Mouse (Mus musculus): ENCODE measurements around the gene Itpkb. TPM values are rescaled to one million over a fixed set of nuclear protein-coding genes. Genes with fewer than 3 reads are reported as not detected.
"Not testable (repeated sequence)": the region's sequence is repeated elsewhere in the genome, so short reads cannot be mapped to it uniquely, and the experiment has no call there.

Itpkb gene
- total RNA-seq, 1 experiment from 2014 or later = 38.3 TPM

DNA sequence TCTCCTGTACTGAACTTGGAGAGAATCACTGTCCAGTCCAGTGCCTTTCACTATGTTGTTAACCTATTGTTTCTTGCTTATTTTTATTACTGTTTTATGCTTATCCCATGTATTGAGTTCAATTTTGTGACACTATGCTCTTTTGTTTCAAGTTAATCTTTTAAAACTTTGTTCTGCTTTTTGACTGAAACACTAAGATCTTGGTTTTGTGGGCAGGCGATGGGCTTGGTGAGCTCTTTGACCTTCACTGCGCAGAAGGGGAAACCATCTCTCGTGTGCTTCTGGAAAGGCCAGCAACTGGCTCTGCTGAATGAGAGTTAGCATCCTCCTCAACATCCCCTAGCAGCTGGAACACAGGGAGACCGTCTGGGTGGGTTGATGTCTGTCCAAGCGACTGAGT lies 32.6 kb downstream of the Itpkb start:
- ATAC-seq (replicated peaks; ENCODE audit: insufficient number of reproducible peaks, low FRiP score, low TSS enrichment, poor library complexity, severe bottlenecking) = no peak

DNA sequence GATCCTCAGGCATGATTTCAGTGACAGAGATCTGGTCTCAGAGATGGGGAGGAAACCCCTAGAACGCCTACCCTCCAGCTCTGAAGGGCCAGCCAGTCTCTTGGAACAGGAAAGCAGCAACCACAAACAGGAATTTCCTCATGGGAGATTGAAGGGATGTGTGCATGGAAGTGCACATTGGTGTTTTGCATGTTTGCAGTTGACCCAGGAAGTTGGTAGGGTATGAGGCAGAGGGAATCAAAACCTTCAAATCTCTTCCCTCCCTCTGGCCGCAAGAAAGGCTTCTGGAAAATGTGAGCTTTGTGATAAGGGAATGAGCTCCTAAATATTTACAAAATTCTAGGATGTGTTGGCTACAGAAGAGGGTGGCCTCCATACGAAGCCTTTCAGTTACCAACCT lies 33.0 kb downstream of the Itpkb start:
- no peak for ATAC-seq (replicated peaks; ENCODE audit: insufficient number of reproducible peaks, low FRiP score, low TSS enrichment, poor library complexity, severe bottlenecking)

GRCm38 (mm10) chr1:180364005-180364404 lies 33.7 kb downstream of the Itpkb start:
- ATAC-seq (replicated peaks; ENCODE audit: insufficient number of reproducible peaks, low FRiP score, low TSS enrichment, poor library complexity, severe bottlenecking) = 0 out of 2 replicates have a peak, but pooled peaks have one; percentile 7

DNA sequence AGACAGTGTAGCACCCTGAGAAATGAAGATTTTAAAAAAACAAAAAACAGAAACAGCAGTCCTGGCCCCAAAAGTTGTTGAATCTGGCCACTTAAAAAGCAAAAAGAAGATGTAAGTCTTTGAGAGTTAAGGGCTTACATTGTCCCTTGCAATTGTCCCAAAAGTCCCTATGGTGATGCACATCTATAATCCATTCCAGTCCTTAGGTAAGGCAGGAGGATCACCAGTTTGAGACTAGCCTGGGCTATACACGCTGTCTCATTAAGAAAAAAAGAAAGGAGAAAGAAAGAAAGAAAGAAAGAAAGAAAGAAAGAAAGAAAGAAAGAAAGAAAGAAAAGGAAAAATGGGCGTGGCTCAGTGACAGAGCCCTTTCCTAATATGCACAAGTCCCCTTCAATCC lies 34.4 kb downstream of the Itpkb start:
- no peak for ATAC-seq (replicated peaks; ENCODE audit: insufficient number of reproducible peaks, low FRiP score, low TSS enrichment, poor library complexity, severe bottlenecking)

DNA sequence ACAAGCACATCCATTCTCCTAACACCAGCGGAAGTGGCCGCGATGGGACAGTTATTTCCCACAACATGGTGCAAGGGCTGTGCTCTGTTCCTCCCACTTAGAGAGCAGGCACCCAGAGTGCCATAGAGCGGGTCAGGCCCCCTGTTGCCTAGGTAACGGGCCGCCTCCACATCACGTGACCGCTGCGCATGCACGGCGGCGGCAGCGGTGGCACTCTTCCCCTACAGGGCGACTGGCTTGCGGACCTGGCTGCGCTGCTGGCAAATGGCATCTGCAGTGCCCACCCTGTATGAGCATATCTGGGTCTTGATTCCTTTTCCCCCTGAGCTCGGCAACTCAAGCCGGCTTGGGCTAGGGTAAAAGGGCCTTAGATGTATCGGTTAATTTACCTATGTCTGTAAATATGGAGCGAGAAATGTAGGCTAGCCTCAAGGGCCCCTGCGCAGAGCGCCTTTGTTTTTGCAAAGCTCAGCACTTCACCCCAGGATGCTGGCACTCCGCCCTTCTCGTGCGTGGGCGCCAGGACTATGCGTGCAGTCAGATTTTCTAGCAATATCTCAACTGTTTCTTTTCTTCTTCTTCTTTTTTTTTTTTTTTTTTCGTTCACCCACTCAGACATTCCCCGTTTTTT lies 35.0 kb downstream of the Itpkb start:
- ATAC-seq (replicated peaks; ENCODE audit: insufficient number of reproducible peaks, low FRiP score, low TSS enrichment, poor library complexity, severe bottlenecking) = peak; percentile 82

DNA sequence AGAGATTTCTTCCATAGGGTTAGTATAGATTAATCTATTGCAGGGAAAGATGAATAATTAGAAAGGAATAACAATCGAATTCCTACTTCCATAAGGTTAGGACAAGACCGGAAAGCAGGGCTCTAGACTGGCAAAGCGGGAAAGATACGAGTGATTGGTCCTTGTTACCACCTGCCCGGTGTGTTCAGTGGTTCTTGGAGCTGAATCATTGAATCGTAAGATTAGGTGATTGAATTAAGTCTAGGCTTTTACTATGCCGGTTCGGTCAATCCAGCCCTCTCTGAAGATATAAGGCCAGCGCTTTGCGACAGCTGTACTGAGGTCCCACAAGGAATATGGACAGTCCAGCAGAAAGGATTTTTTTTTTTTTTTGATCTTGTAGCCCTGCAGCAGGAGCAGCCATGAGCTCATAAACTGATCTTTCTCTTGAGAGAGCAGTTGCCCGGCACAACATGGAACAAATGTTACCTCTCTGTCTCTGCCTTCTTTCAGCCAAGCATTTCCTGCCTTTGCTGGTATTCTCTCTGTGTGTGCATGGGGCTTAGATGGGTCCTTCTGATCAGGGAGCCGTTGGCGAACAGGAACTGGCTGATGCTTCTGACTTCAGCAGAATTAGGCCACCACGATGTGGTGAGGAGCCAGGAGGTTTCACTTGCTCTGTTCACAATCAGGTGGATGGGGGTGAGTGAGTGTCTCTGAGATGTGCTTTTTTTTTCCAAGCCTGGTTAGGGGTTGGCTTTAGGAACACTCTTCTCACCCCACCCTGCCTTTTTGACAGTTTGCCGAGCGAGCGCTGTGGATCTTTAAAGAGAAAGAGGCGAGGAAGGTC lies 35.9 kb downstream of the Itpkb start:
- ATAC-seq (replicated peaks; ENCODE audit: insufficient number of reproducible peaks, low FRiP score, low TSS enrichment, poor library complexity, severe bottlenecking) = peak; percentile 20; the same call in 1 of the 2 replicates

GRCm38 (mm10) chr1:180367045-180367619 lies 36.8 kb downstream of the Itpkb start:
- ATAC-seq (replicated peaks; ENCODE audit: insufficient number of reproducible peaks, low FRiP score, low TSS enrichment, poor library complexity, severe bottlenecking) = no peak

DNA sequence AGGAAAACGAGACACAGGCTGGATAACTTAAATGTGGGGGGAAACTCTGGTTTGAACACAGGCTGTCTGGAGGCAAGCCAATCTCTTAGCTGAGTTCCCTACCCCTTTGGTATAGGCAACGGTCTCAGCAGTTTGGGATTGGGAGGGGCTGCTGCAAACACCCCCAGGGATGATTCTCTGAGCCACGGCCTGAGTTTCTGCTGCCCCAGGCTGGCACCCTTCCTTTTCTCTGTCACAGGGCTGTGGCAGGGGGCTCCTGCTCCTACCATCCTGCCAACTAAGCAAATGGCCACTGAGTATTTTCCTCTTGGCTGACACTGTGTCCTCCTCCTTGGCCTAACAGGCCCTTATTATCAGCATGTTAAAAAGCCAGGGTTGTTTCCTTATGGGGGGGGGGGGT lies 37.3 kb downstream of the Itpkb start:
- no peak for ATAC-seq (replicated peaks; ENCODE audit: insufficient number of reproducible peaks, low FRiP score, low TSS enrichment, poor library complexity, severe bottlenecking)

- no peak for ATAC-seq (replicated peaks; ENCODE audit: insufficient number of reproducible peaks, low FRiP score, low TSS enrichment, poor library complexity, severe bottlenecking)
These were observed 37.8 kb downstream of the Itpkb start for GRCm38 (mm10) chr1:180368112-180368511.

DNA sequence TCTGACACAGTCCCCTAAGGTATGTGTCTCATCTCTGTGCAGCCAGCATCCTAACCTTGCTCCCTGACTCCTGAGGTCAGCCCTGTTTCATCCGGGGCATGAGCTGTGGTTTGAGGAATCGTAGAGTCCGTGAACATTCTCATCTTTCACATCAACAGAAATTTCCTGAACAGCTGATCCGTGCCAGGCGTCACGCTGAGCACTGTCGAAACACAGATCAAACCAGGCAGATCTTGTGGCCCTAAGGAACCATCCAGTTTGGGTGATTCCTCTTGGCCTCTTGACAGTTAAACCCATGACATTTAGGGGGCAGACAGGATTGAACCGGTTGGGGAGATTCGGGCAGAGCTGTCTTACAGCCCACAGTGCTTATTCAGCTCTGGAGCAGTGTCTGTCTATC lies 38.4 kb downstream of the Itpkb start:
- ATAC-seq (replicated peaks; ENCODE audit: insufficient number of reproducible peaks, low FRiP score, low TSS enrichment, poor library complexity, severe bottlenecking) = no peak

GRCm38 (mm10) chr1:180370858-180371652 lies 40.8 kb downstream of the Itpkb start:
- no peak for ATAC-seq (replicated peaks; ENCODE audit: insufficient number of reproducible peaks, low FRiP score, low TSS enrichment, poor library complexity, severe bottlenecking)

- not testable (repeated sequence) for ATAC-seq (replicated peaks; ENCODE audit: insufficient number of reproducible peaks, low FRiP score, low TSS enrichment, poor library complexity, severe bottlenecking)
These were observed 42.0 kb downstream of the Itpkb start for GRCm38 (mm10) chr1:180372258-180372657.

GRCm38 (mm10) chr1:180376598-180376997 lies 46.3 kb downstream of the Itpkb start:
- no peak for ATAC-seq (replicated peaks; ENCODE audit: insufficient number of reproducible peaks, low FRiP score, low TSS enrichment, poor library complexity, severe bottlenecking)

GRCm38 (mm10) chr1:180379559-180379958 lies 49.3 kb downstream of the Itpkb start:
- no peak for ATAC-seq (replicated peaks; ENCODE audit: insufficient number of reproducible peaks, low FRiP score, low TSS enrichment, poor library complexity, severe bottlenecking)

DNA sequence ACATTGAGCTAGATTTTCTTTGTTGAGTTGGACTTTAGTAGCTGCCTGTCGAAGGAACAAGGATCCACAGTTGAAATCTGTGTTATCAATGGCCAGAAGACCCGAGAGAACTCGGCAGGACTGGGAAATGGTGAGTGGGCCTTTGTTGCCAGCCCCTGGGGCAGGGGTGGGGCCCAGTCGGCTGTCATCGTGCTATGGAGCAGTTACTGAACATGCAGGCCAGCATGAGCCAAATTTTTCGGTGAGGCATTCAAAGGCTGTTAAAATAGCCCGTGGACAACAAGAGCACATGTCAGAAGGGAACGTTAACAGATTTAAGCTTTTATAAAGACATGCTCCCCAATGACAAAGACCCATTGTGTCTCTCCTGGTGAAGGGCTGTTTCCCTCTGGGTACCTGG lies 52.1 kb downstream of the Itpkb start:
- ATAC-seq (replicated peaks; ENCODE audit: insufficient number of reproducible peaks, low FRiP score, low TSS enrichment, poor library complexity, severe bottlenecking) = no peak

DNA sequence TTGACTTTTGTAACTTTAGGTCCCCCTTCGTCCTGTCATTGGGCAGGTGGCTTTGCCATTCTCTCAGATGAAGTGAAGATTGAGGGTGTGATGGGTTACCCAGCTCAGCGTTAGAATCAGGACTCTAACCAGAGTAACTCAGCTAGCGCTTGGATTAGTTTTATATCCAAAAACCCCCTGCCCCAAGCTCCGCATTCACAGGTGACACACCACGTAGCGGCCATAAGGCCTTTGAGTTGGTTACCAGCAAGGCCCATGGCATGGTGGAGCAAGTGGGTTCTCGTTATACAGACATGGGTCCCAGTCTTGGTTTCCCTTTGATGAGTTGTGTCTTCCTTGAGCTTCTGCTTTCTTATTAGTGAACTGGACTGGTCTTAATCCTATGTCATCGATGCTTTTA lies 53.6 kb downstream of the Itpkb start:
- ATAC-seq (replicated peaks; ENCODE audit: insufficient number of reproducible peaks, low FRiP score, low TSS enrichment, poor library complexity, severe bottlenecking) = no peak

- no peak for ATAC-seq (replicated peaks; ENCODE audit: insufficient number of reproducible peaks, low FRiP score, low TSS enrichment, poor library complexity, severe bottlenecking)
These were observed 54.2 kb downstream of the Itpkb start for GRCm38 (mm10) chr1:180384486-180384885.

- no peak for ATAC-seq (replicated peaks; ENCODE audit: insufficient number of reproducible peaks, low FRiP score, low TSS enrichment, poor library complexity, severe bottlenecking)
These were observed 55.0 kb downstream of the Itpkb start for GRCm38 (mm10) chr1:180385308-180385707.

All from monocyte, adult 5-6 weeks (primary cell).